Mouse (Mus musculus): ENCODE measurements around the gene Lpcat4.

DNA sequence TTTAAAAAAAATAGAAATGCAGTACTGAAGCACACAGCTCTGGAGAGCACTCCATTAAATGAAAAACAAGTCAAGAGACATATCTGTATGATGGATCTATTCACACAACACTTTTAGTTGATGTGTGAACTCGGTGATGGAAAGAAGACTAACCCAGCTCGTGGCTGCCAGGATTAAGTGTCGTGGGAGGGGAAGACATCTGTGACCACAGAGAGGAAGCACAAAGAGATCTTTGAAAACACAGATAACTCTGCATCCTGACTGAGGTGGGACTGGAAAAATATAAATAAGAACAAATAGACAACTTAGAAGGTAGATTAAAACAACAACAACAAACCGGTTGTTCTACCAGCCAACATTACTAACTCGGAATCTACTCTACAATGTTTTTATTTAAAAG, 16.7 kb upstream of the Lpcat4 start:
- TF ChIP-seq CTCF (IDR thresholded peaks at IDR 0.05; ENCODE audit: insufficient read depth, low read length) (no peak), POLR2A (IDR thresholded peaks at IDR 0.05; ENCODE audit: borderline replicate concordance, extremely low read depth, low read depth, low read length) (no peak)

All from lung, adult 2 months (tissue).